Mouse (Mus musculus) lung, adult 2 months (tissue): ENCODE data around the gene Inpp5k. TPM values are rescaled to one million over a fixed set of nuclear protein-coding genes. Genes with fewer than 3 reads are reported as not detected.
"Not testable (repeated sequence)": the region's sequence is repeated elsewhere in the genome, so short reads cannot be mapped to it uniquely, and the experiment has no call there.

ENCODE experiments used
- DNase-seq: peaks from one replicate; pipeline ENCODE4 v3.0.0; 2022
- H3K4me1 ChIP-seq: fragments of 200-500 bp; 2 replicates; pipeline ENCODE4 v1.6.1; 2011; ENCODE audit warnings: low read length; ENCODE audit not compliant: control insufficient read depth, insufficient read depth
- H3K4me3 ChIP-seq: fragments of 200-500 bp; replicated peaks from 2 replicates; pipeline ENCODE3; 2011; ENCODE audit warnings: low read depth, mild to moderate bottlenecking, control low read depth, low read length; ENCODE audit errors: extremely low read depth
- CTCF ChIP-seq: fragments of 200-500 bp; IDR thresholded peaks from 2 replicates; pipeline ENCODE4 v1.5.1; 2011; ENCODE audit warnings: mild to moderate bottlenecking, low read length, control low read depth; ENCODE audit not compliant: insufficient read depth
- POLR2A ChIP-seq: fragments of 200-500 bp; IDR thresholded peaks from 2 replicates; pipeline ENCODE4 v1.6.1; 2011; ENCODE audit warnings: low read depth, mild to moderate bottlenecking, control low read depth, low read length, borderline replicate concordance; ENCODE audit errors: extremely low read depth
- WGBS: fragments of 180-500 bp; shearing (Covaris S2); methylation state at CpG from one replicate; pipeline ENCODE4 v1.1.7; 2018; 5-methylcytosine and 5-hydroxymethylcytosine counted together
- polyA plus RNA-seq: library from polyadenylated mRNA; depleted of rRNA; stranded (reverse); fragments of >200 nt; gene quantifications from 2 replicates; pipeline ENCODE4 v1.2.3, GENCODE M21; 2012; rRNA removed

Inpp5k gene
- polyA plus RNA-seq, 1 experiment: 130 TPM

DNA sequence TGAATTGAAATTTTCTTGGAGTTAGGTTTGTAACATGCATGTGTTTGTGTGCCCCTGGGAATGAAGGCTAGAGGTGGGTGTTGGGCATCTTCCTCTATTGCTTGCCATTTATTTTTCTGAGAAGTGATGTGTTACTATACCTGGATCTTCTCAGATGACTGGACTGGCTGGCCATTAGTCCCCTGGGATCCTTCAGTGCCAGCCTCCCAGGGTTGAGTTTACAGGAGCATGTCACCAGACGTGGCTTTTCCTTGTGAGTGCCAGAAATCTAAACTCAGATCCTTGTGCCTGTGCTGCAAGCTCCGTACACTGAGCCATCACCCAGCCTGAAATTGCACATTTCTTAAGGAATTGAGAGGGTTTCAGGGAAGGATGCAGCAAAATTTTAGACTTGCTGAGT, 54.2 kb downstream of the Inpp5k start:
- WGBS: 55% methylated on average over 2 of the region's 2 CpGs
- no peak for TF ChIP-seq CTCF
- TF ChIP-seq POLR2A: no peak
- peaks cover 14% of the 10 kb centered on the region for H3K4me1 ChIP-seq
- H3K4me3 ChIP-seq: no peak overlapping the region
- DNase-seq: no peak

DNA sequence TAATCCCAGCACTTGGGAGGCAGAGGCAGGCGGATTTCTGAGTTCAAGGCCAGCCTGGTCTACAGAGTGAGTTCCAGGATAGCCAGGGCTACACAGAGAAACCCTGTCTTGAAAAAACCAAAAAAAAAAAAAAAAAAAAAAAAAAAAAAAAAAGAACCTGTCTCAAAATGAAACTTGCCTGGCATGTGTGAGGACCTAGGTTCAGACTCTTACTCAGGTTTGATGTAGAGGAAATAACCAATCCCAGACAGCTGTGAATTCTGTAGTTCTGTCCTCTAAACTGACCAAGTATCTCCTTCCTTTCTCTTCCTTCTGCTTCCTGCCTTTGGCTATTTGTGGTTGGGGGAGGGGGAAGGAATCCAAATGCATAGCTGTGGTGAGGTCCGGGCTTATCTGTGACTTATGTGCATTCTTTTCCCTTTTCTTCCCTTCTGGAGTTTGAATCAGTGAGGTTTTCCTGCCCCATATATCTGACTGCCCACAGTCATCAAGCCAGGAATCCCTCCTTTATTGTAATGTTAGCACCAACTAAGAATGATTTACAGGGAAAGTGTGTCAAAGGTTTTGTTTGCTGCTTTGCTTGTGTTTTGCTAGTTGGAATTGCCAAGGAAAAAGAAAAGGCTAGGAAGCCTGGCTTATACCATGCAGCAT, 56.7 kb downstream of the Inpp5k start:
- H3K4me1 ChIP-seq: peaks cover 6% of the 10 kb centered on the region
- H3K4me3 ChIP-seq: no peak overlapping the region
- no peak for DNase-seq
- 48% methylated on average over 2 of the region's 2 CpGs for WGBS
- TF ChIP-seq CTCF (no peak), POLR2A (no peak)

DNA sequence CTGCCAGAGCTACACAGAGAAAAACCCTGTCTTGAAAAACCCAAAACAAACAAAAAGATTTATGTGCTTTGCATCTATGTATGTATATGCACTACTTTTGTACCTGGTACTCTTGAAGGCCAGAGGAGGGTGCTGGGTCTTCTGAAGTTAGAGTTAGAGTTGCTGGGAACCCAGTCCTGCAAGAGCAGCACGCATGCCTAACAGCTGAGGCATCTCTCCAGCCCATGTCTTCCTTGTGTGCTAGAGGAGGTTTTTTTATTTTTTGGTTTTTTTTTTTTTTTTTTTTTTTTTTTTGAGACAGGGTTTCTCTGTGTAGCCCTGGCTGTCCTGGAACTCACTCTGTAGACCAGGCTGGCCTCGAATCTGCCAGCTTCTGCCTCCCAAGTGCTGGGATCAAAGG, 57.3 kb downstream of the Inpp5k start:
- no peak for TF ChIP-seq POLR2A
- TF ChIP-seq CTCF: no peak
- no peak overlapping the region for H3K4me3 ChIP-seq
- H3K4me1 ChIP-seq: peaks cover 6% of the 10 kb centered on the region
- DNase-seq: no peak
- WGBS: 65% methylated on average over 2 of the region's 2 CpGs

DNA sequence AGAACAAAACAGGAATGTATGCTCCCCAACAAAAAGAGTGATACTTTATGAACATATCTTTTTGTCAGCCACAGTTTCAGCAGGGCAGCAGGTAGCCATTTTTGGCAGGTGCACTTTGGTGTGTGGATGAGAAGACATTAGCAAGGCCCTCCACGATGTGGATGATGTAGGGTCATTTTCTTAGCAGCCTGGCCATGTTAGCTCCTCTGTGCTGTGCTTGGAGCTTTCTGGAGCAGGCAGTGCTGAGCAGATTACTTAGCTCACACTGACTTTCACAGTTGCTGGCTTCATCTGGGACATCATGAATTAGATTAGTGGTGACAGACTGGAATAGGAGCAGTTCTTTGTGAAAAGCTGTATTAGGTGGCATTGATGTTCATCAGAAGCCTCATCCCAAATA, 59.2 kb downstream of the Inpp5k start:
- Histone ChIP-seq H3K4me1 (peaks cover 6% of the 10 kb centered on the region), H3K4me3 (no peak overlapping the region)
- WGBS: 62% methylated on average over 1 of the region's 1 CpGs
- DNase-seq: no peak
- TF ChIP-seq POLR2A (no peak), CTCF (no peak)

DNA sequence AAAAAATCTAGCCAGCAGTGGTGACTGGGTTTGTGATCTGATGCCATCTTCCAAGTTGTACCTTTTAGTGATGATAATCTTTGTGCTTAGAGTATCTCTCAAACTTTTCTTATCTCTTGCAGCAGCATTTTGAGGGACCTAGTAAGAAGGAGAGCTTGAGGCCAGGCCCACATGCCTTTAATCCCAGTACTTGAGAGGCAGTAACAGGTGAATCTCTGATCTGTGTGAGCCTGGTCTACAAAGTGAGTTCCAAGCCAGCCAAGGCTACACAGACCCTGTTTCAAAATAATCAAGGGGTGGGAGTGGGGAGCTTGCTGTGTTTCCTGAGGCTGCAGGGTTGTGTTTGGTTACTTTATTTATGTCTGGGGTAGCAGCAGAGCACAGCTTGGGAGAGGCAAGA, 60.3 kb downstream of the Inpp5k start:
- DNase-seq: no peak
- TF ChIP-seq POLR2A (no peak), CTCF (no peak)
- Histone ChIP-seq H3K4me1 (peaks cover 4% of the 10 kb centered on the region), H3K4me3 (no peak overlapping the region)

DNA sequence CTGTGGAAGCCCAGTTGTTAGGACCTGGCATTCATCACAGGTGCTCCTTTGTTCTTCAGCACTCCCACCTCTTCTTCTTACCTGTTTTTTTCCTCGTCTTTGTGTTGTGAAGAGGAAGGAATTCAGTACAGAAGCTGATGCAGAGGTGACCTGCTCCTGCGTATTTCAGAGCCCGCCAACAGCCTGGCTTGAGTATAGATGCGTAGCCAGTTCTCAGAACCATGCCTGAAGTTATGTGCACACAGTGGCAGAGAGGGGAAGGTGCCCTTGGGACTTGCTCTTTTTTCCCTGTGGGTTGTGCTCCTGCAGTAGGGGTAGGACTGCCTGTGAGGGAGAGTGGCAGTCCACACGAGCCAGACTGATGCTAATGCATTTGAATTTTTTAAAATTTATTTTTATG, 62.8 kb downstream of the Inpp5k start:
- no peaks in the 10 kb centered on the region for H3K4me1 ChIP-seq
- DNase-seq: no peak
- TF ChIP-seq CTCF (no peak), POLR2A (no peak)
- H3K4me3 ChIP-seq: no peak overlapping the region
- WGBS: 89% methylated on average over 5 of the region's 5 CpGs

DNA sequence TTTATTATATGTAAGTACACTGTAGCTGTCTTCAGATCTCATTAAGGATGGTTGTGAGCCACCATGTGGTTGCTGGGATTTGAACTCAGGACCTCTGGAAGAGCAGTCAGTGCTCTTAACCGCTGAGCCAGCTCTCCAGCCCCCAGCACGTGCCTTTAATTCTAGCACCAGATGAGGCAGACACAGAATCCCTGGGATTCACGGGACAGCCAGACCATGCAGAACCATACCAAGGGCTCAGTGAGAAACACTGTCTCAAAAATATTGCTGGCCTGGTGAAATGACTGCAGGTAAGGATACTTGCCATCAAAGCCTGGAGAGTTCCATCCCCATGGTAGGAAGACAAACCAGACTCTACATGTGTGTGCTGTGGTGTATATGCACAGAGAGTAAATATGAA, 66.7 kb downstream of the Inpp5k start:
- H3K4me3 ChIP-seq, DNase-seq, H3K4me1 ChIP-seq: not testable (repeated sequence)
- 87% methylated on average over 3 of the region's 3 CpGs for WGBS

Other genes starting within 250 kb of the Inpp5k start
- gene Serpinf1, start 208.3 kb upstream of the Inpp5k start, polyA plus RNA-seq: 96.0 and 110 TPM in 2 replicates
- gene Serpinf2, start 191.4 kb upstream of the Inpp5k start, polyA plus RNA-seq: 0.60 and 0.82 TPM in 2 replicates
- gene Wdr81, start 176.3 kb upstream of the Inpp5k start, polyA plus RNA-seq: 27.9 and 29.9 TPM in 2 replicates
- gene Tlcd2, start 169.3 kb upstream of the Inpp5k start, polyA plus RNA-seq: 15.3 and 29.6 TPM in 2 replicates
- gene Prpf8, start 144.2 kb upstream of the Inpp5k start, polyA plus RNA-seq: 67.9 and 90.2 TPM in 2 replicates
- 14.5 and 15.3 TPM in 2 replicates for gene Rilp, start 120.9 kb upstream of the Inpp5k start, polyA plus RNA-seq
- gene Scarf1, start 117.4 kb upstream of the Inpp5k start, polyA plus RNA-seq: 50.1 and 58.6 TPM in 2 replicates
- 68.2 and 78.7 TPM in 2 replicates for gene Slc43a2, start 99.3 kb upstream of the Inpp5k start, polyA plus RNA-seq
- 56.1 and 70.4 TPM in 2 replicates for gene Pitpna, start 42.9 kb upstream of the Inpp5k start, polyA plus RNA-seq
- gene Myo1c, start 19.5 kb downstream of the Inpp5k start, polyA plus RNA-seq: 216 and 256 TPM in 2 replicates
- gene Crk, start 48.3 kb downstream of the Inpp5k start, polyA plus RNA-seq: 49.5 and 140 TPM in 2 replicates
- gene Ywhae, start 101.9 kb downstream of the Inpp5k start, polyA plus RNA-seq: 110 and 177 TPM in 2 replicates
- 0.22 and 0.33 TPM in 2 replicates for gene Doc2b, start 165.1 kb downstream of the Inpp5k start, polyA plus RNA-seq